Mouse (Mus musculus) embryonic facial prominence, embryonic 15.5 days (tissue): ENCODE results near the gene Adgrb2. TPM values are rescaled to one million over a fixed set of nuclear protein-coding genes. Genes with fewer than 3 reads are reported as not detected.

Experiments
- ATAC-seq: fragments of 200-750 bp; cut with Nextera tagmentation; 2 replicates; pipeline ENCODE4 v1.8.0; 2017; ENCODE audit warnings: low read depth, moderate TSS enrichment; ENCODE audit not compliant: insufficient number of reproducible peaks, low FRiP score, low TSS enrichment
- H3K27ac ChIP-seq: fragments of 300-500 bp; sonication (generic); replicated peaks from 2 replicates; pipeline ENCODE4 v1.5.1; 2015; ENCODE audit warnings: mild to moderate bottlenecking, inconsistent platforms
- H3K27me3 ChIP-seq: fragments of 300-500 bp; sonication (generic); 2 replicates; pipeline ENCODE4 v1.6.1; 2015; ENCODE audit warnings: inconsistent platforms
- H3K36me3 ChIP-seq: fragments of 300-500 bp; sonication (generic); 2 replicates; pipeline ENCODE4 v1.6.1; 2015; ENCODE audit warnings: mild to moderate bottlenecking, inconsistent platforms
- H3K4me1 ChIP-seq: fragments of 300-500 bp; sonication (generic); 2 replicates; pipeline ENCODE4 v1.6.1; 2015; ENCODE audit warnings: inconsistent platforms
- H3K4me2 ChIP-seq: fragments of 300-500 bp; sonication (generic); replicated peaks from 2 replicates; pipeline ENCODE4 v1.6.1; 2015; ENCODE audit warnings: mild to moderate bottlenecking, inconsistent platforms
- H3K4me3 ChIP-seq: fragments of 300-500 bp; sonication (generic); replicated peaks from 2 replicates; pipeline ENCODE4 v1.5.1; 2015; ENCODE audit warnings: mild to moderate bottlenecking, inconsistent platforms
- H3K9ac ChIP-seq: fragments of 300-500 bp; sonication (generic); 2 replicates; pipeline ENCODE4 v1.6.1; 2015; ENCODE audit warnings: inconsistent platforms
- H3K9me3 ChIP-seq: fragments of 300-500 bp; sonication (generic); replicated peaks from 2 replicates; pipeline ENCODE4 v1.6.1; 2016; ENCODE audit warnings: inconsistent platforms
- WGBS: fragments of 180-500 bp; shearing (Covaris S2); methylation state at CpG from one replicate; pipeline ENCODE4 v1.1.7; 2015; 5-methylcytosine and 5-hydroxymethylcytosine counted together
- polyA plus RNA-seq: library from polyadenylated mRNA; unstranded; fragments of >200 nt; fragmentation: Nextera tagmentation; extraction: Ambion mirVana; gene quantifications from 2 replicates; pipeline ENCODE4 v1.2.1, GENCODE M21; 2015

The Adgrb2 gene
- 7.0 and 7.1 TPM in 2 replicates for polyA plus RNA-seq

- Histone ChIP-seq H3K36me3 (no peaks in the 10 kb centered on the region), H3K9me3 (no peaks in the 10 kb centered on the region), H3K9ac (peak within 1 kb of the TSS; percentile 73), H3K4me3 (peak within 1 kb of the TSS; percentile 71), H3K4me1 (peaks cover 63% of the 10 kb centered on the region), H3K4me2 (peak within 1 kb of the TSS; percentile 97), H3K27me3 (peaks cover 38% of the 10 kb centered on the region), H3K27ac (peak within 1 kb of the TSS; percentile 75)
- ATAC-seq = peak; percentile 31; the same call in 1 of the 2 replicates
- WGBS = under 1% methylated on average over 50 of the region's 77 CpGs
Measured at GRCm38 (mm10) chr4:129984421-129985061, at the start of gene Adgrb2. TSS of gene Adgrb2 (plus strand) at chr4:129984870.

GRCm38 (mm10) chr4:129951359-129951821 lies 33.3 kb upstream of the Adgrb2 start:
- peaks cover 16% of the 10 kb centered on the region; the same call in 1 of the 2 replicates for H3K4me1 ChIP-seq
- H3K27me3 ChIP-seq = 0 out of 2 replicates have a peak, but pooled peaks cover 2% of the 10 kb centered on the region
- no peaks in the 10 kb centered on the region for H3K36me3 ChIP-seq
- no peak overlapping the region for H3K4me3 ChIP-seq
- no peak for ATAC-seq
- 61% methylated on average over 6 of the region's 6 CpGs for WGBS
- no peak overlapping the region for H3K4me2 ChIP-seq
- no peak overlapping the region for H3K9ac ChIP-seq
- H3K27ac ChIP-seq = no peak overlapping the region
- H3K9me3 ChIP-seq = no peaks in the 10 kb centered on the region

GRCm38 (mm10) chr4:129952241-129952810 lies 32.3 kb upstream of the Adgrb2 start:
- Histone ChIP-seq H3K9ac (no peak overlapping the region), H3K4me1 (peaks cover 16% of the 10 kb centered on the region; the same call in 1 of the 2 replicates), H3K4me2 (no peak overlapping the region), H3K36me3 (no peaks in the 10 kb centered on the region), H3K9me3 (no peaks in the 10 kb centered on the region), H3K4me3 (no peak overlapping the region), H3K27me3 (0 out of 2 replicates have a peak, but pooled peaks cover 2% of the 10 kb centered on the region), H3K27ac (no peak overlapping the region)
- WGBS = 48% methylated on average over 5 of the region's 5 CpGs
- no peak for ATAC-seq

GRCm38 (mm10) chr4:129954527-129954926 lies 30.1 kb upstream of the Adgrb2 start:
- 62% methylated on average over 2 of the region's 2 CpGs for WGBS
- Histone ChIP-seq H3K36me3 (no peaks in the 10 kb centered on the region), H3K4me2 (no peak overlapping the region), H3K9me3 (no peaks in the 10 kb centered on the region), H3K9ac (no peak overlapping the region), H3K27me3 (peaks cover 2% of the 10 kb centered on the region; the same call in 1 of the 2 replicates), H3K27ac (no peak overlapping the region), H3K4me3 (no peak overlapping the region), H3K4me1 (peaks cover 17% of the 10 kb centered on the region)
- no peak for ATAC-seq

GRCm38 (mm10) chr4:129960180-129960944 lies 24.3 kb upstream of the Adgrb2 start:
- 1% methylated on average over 36 of the region's 37 CpGs for WGBS
- Histone ChIP-seq H3K27me3 (peaks cover 9% of the 10 kb centered on the region), H3K27ac (no peak overlapping the region), H3K36me3 (no peaks in the 10 kb centered on the region), H3K4me1 (peaks cover 13% of the 10 kb centered on the region), H3K9me3 (no peaks in the 10 kb centered on the region), H3K9ac (peak overlapping the region; percentile 28; the same call in 1 of the 2 replicates), H3K4me2 (peak overlapping the region; percentile 93), H3K4me3 (peak overlapping the region; percentile 47)
- ATAC-seq = peak; percentile 65

- no peak for ATAC-seq
- Histone ChIP-seq H3K4me3 (no peak overlapping the region), H3K9me3 (no peaks in the 10 kb centered on the region), H3K27me3 (peaks cover 9% of the 10 kb centered on the region), H3K4me1 (peaks cover 22% of the 10 kb centered on the region), H3K9ac (no peak overlapping the region), H3K4me2 (no peak overlapping the region), H3K36me3 (no peaks in the 10 kb centered on the region), H3K27ac (no peak overlapping the region)
- 50% methylated on average over 11 of the region's 11 CpGs for WGBS
Measured at GRCm38 (mm10) chr4:129965294-129965693, 19.4 kb upstream of the Adgrb2 start.

GRCm38 (mm10) chr4:129966201-129966600 lies 18.5 kb upstream of the Adgrb2 start:
- 15% methylated on average over 10 of the region's 10 CpGs for WGBS
- Histone ChIP-seq H3K9ac (no peak overlapping the region), H3K36me3 (no peaks in the 10 kb centered on the region), H3K27ac (no peak overlapping the region), H3K4me1 (peaks cover 18% of the 10 kb centered on the region), H3K27me3 (peaks cover 4% of the 10 kb centered on the region), H3K4me2 (no peak overlapping the region), H3K4me3 (no peak overlapping the region), H3K9me3 (no peaks in the 10 kb centered on the region)
- ATAC-seq = no peak

GRCm38 (mm10) chr4:129967024-129968014 lies 17.4 kb upstream of the Adgrb2 start:
- Histone ChIP-seq H3K9me3 (no peaks in the 10 kb centered on the region), H3K9ac (no peak overlapping the region), H3K36me3 (no peaks in the 10 kb centered on the region), H3K4me3 (no peak overlapping the region), H3K4me2 (no peak overlapping the region), H3K27ac (no peak overlapping the region), H3K4me1 (peaks cover 22% of the 10 kb centered on the region), H3K27me3 (0 out of 2 replicates have a peak, but pooled peaks cover under 1% of the 10 kb centered on the region)
- WGBS = 34% methylated on average over 13 of the region's 13 CpGs
- peak; percentile 26 for ATAC-seq

GRCm38 (mm10) chr4:129970168-129970567 lies 14.5 kb upstream of the Adgrb2 start:
- Histone ChIP-seq H3K9me3 (no peaks in the 10 kb centered on the region), H3K27me3 (peaks cover 15% of the 10 kb centered on the region), H3K4me1 (peaks cover 22% of the 10 kb centered on the region), H3K9ac (no peak overlapping the region), H3K4me2 (no peak overlapping the region), H3K4me3 (no peak overlapping the region), H3K36me3 (no peaks in the 10 kb centered on the region), H3K27ac (no peak overlapping the region)
- 44% methylated on average over 8 of the region's 8 CpGs for whole genome bisulfite sequencing
- no peak for ATAC-seq

GRCm38 (mm10) chr4:129970861-129971260 lies 13.8 kb upstream of the Adgrb2 start:
- no peak overlapping the region for H3K27ac ChIP-seq
- H3K4me1 ChIP-seq = peaks cover 22% of the 10 kb centered on the region
- no peak overlapping the region for H3K9ac ChIP-seq
- ATAC-seq = no peak
- H3K4me3 ChIP-seq = no peak overlapping the region
- H3K9me3 ChIP-seq = no peaks in the 10 kb centered on the region
- 66% methylated on average over 11 of the region's 11 CpGs for WGBS
- peaks cover 19% of the 10 kb centered on the region for H3K27me3 ChIP-seq
- H3K4me2 ChIP-seq = no peak overlapping the region
- H3K36me3 ChIP-seq = no peaks in the 10 kb centered on the region
